8 mouse cellular contexts compared by ENCODE assay signal in the genomic region with DNA sequence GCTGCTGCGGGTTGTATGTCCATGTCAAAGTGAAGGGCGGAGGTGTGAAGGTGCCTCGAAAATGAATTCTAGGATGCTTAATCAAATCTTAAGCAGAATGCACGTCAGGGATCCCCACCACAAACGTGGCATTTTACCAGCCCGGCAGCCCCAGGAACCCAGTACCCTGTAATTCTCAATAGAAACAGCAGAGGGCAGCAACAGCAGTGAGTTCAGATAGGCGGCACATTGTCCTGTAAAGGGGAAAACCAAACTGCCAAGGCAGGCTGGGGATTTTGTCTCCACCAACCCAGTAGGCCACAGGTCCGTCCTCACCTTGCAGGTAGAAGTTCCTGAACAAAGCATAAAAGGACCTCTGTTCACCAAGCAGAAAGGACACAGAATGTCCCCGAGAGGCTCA. TPM values are rescaled to one million over a fixed set of nuclear protein-coding genes. Genes with fewer than 3 reads are reported as not detected.
DNase-seq lines count a peak whose midpoint lies in the region; ATAC-seq and TF ChIP-seq lines count a peak whose summit lies in the region.

No protein-coding gene starts in this region.

- intact Hi-C loops in gastrocnemius, postnatal 14 days (cut with DNase I; ENCODE audit: low total_unique reads), result no loop called here

- WGBS in midbrain, embryonic 11.5 days, result 20% methylated on average over 9 of the region's 9 CpGs
- WGBS in midbrain, embryonic 13.5 days, result 14% methylated on average over 9 of the region's 9 CpGs
- WGBS in kidney, embryonic 15.5 days, result 14% methylated on average over 9 of the region's 9 CpGs
- 13% methylated on average over 9 of the region's 9 CpGs for WGBS in liver, embryonic 11.5 days
- 19% methylated on average over 9 of the region's 9 CpGs for WGBS in olfactory bulb, adult 2 months

- H3K36me3 ChIP-seq in midbrain, embryonic 11.5 days (ENCODE audit: control insufficient read depth, insufficient read depth, low read length), result no peaks in the 10 kb centered on the region
- peaks cover 7% of the 10 kb centered on the region; the same call in 1 of the 2 replicates for H3K36me3 ChIP-seq in midbrain, embryonic 13.5 days
- peaks cover 7% of the 10 kb centered on the region for H3K36me3 ChIP-seq in kidney, embryonic 15.5 days
- H3K36me3 ChIP-seq in liver, embryonic 11.5 days (ENCODE audit: control insufficient read depth, insufficient read depth, low read length), result no peaks in the 10 kb centered on the region

- H3K9ac ChIP-seq in midbrain, embryonic 11.5 days (ENCODE audit: low read length), result no peak overlapping the region
- no peak overlapping the region for H3K9ac ChIP-seq in midbrain, embryonic 13.5 days (replicated peaks)
- H3K9ac ChIP-seq in kidney, embryonic 15.5 days, result no peak overlapping the region
- no peak overlapping the region for H3K9ac ChIP-seq in liver, embryonic 11.5 days (ENCODE audit: low read depth, low read length)

- H3K27me3 ChIP-seq in midbrain, embryonic 11.5 days (ENCODE audit: control insufficient read depth, insufficient read depth, low read length), result no peaks in the 10 kb centered on the region; the same call in 1 of the 2 replicates
- H3K27me3 ChIP-seq in midbrain, embryonic 13.5 days, result 0 out of 2 replicates have a peak, but pooled peaks cover 4% of the 10 kb centered on the region
- H3K27me3 ChIP-seq in kidney, embryonic 15.5 days, result no peaks in the 10 kb centered on the region
- H3K27me3 ChIP-seq in liver, embryonic 11.5 days (replicated peaks; ENCODE audit: control insufficient read depth, insufficient read depth, low read length), result no peaks in the 10 kb centered on the region

- H3K4me2 ChIP-seq in midbrain, embryonic 11.5 days, result no peak overlapping the region
- no peak overlapping the region for H3K4me2 ChIP-seq in midbrain, embryonic 13.5 days (replicated peaks)
- peak overlapping the region; percentile 30; the same call in 1 of the 2 replicates for H3K4me2 ChIP-seq in kidney, embryonic 15.5 days
- peak overlapping the region; percentile 31; the same call in 1 of the 2 replicates for H3K4me2 ChIP-seq in liver, embryonic 11.5 days

- H3K4me1 ChIP-seq in midbrain, embryonic 11.5 days (ENCODE audit: control insufficient read depth, insufficient read depth, low read length), result 0 out of 2 replicates have a peak, but pooled peaks cover 3% of the 10 kb centered on the region
- peaks cover 11% of the 10 kb centered on the region for H3K4me1 ChIP-seq in midbrain, embryonic 13.5 days (replicated peaks)
- H3K4me1 ChIP-seq in kidney, embryonic 15.5 days, result peaks cover 15% of the 10 kb centered on the region
- peaks cover 7% of the 10 kb centered on the region; the same call in 1 of the 2 replicates for H3K4me1 ChIP-seq in liver, embryonic 11.5 days (replicated peaks; ENCODE audit: control insufficient read depth, insufficient read depth, low read length)
- no peaks in the 10 kb centered on the region for H3K4me1 ChIP-seq in olfactory bulb, adult 2 months (ENCODE audit: control insufficient read depth, insufficient read depth, low read length)

- no peaks in the 10 kb centered on the region for H3K9me3 ChIP-seq in midbrain, embryonic 11.5 days (ENCODE audit: control insufficient read depth, low read length)
- no peaks in the 10 kb centered on the region for H3K9me3 ChIP-seq in midbrain, embryonic 13.5 days
- no peaks in the 10 kb centered on the region for H3K9me3 ChIP-seq in kidney, embryonic 15.5 days (replicated peaks)
- no peaks in the 10 kb centered on the region for H3K9me3 ChIP-seq in liver, embryonic 11.5 days (ENCODE audit: control insufficient read depth, low read length)

- TF ChIP-seq CTCF in olfactory bulb, adult 2 months (IDR thresholded peaks at IDR 0.05; ENCODE audit: insufficient read depth, low read depth, low read length), result peak; percentile 62

- no peak for TF ChIP-seq POLR2A in olfactory bulb, adult 2 months (IDR thresholded peaks at IDR 0.05; ENCODE audit: insufficient read depth, low read depth, low read length)

- ATAC-seq in midbrain, embryonic 11.5 days (ENCODE audit: low FRiP score), result no peak
- no peak for ATAC-seq in midbrain, embryonic 13.5 days
- no peak for ATAC-seq in kidney, embryonic 15.5 days (replicated peaks; ENCODE audit: low FRiP score)
- no peak for ATAC-seq in liver, embryonic 11.5 days (replicated peaks; ENCODE audit: low FRiP score)

- no peak overlapping the region for H3K27ac ChIP-seq in midbrain, embryonic 11.5 days (ENCODE audit: low read depth, low read length)
- no peak overlapping the region for H3K27ac ChIP-seq in midbrain, embryonic 13.5 days
- no peak overlapping the region for H3K27ac ChIP-seq in kidney, embryonic 15.5 days
- no peak overlapping the region for H3K27ac ChIP-seq in liver, embryonic 11.5 days (ENCODE audit: low read depth, low read length)
- H3K27ac ChIP-seq in olfactory bulb, adult 2 months (ENCODE audit: insufficient read depth, low read depth, low read length), result no peak overlapping the region

- no peak overlapping the region for H3K4me3 ChIP-seq in midbrain, embryonic 11.5 days (ENCODE audit: low read depth, low read length)
- H3K4me3 ChIP-seq in midbrain, embryonic 13.5 days (replicated peaks), result no peak overlapping the region
- no peak overlapping the region for H3K4me3 ChIP-seq in kidney, embryonic 15.5 days (replicated peaks)
- H3K4me3 ChIP-seq in liver, embryonic 11.5 days (ENCODE audit: low read depth, low read length), result no peak overlapping the region
- H3K4me3 ChIP-seq in olfactory bulb, adult 2 months (ENCODE audit: insufficient read depth, low read depth, low read length), result no peak overlapping the region

- peak; percentile 97 for DNase-seq in midbrain, embryonic 11.5 days (ENCODE audit: low spot score, missing footprints)
- peak; percentile 87 for DNase-seq in cerebellum, adult 8-10 months
- peak; percentile 61 for DNase-seq in gastrocnemius, postnatal 14 days
- DNase-seq in liver, embryonic 11.5 days (ENCODE audit: low spot score), result peak; percentile 72
- peak; percentile 39 to 62 for DNase-seq in thymus, adult 18-20 months

RNA-seq across cellular contexts. Expression of gene Tbc1d7, which starts 2.0 kb away (rescaled TPM):
- polyA plus RNA-seq in midbrain, embryonic 11.5 days (2014; fragmentation: Nextera tagmentation; extraction: Ambion mirVana), result 70.2 and 71.5 TPM in 2 replicates
- polyA plus RNA-seq in midbrain, embryonic 13.5 days (2015; fragmentation: Nextera tagmentation; extraction: Ambion mirVana), result 87.6 and 101 TPM in 2 replicates
- total RNA-seq in gastrocnemius, postnatal 14 days (2021), result 10 to 100 TPM; 22.6 to 26.3 TPM
- 51.6 and 54.7 TPM in 2 replicates for polyA plus RNA-seq in kidney, embryonic 15.5 days (2015; fragmentation: Nextera tagmentation; extraction: Ambion mirVana)
- 28.9 and 34.8 TPM in 2 replicates for polyA plus RNA-seq in liver, embryonic 11.5 days (2014; fragmentation: Nextera tagmentation; extraction: Ambion mirVana)
- not detected in 2 replicates for polyA plus RNA-seq in olfactory bulb, adult 2 months (2012; ENCODE audit: insufficient read depth, insufficient read length, low replicate concordance, missing spikeins)

Comparison
In these comparisons a context has a peak if more than half of its experiments do, and no peak if none do; other contexts are left out.
1. H3K4me2 ChIP-seq: peak in kidney, embryonic 15.5 days (single experiment) and liver, embryonic 11.5 days (single experiment); none in midbrain, embryonic 11.5 days (single experiment) and midbrain, embryonic 13.5 days (single experiment).
2. RNA of gene Tbc1d7, which starts 2.0 kb away (polyA plus RNA-seq): 87.6 to 101 TPM in midbrain, embryonic 13.5 days, 70.2 to 71.5 TPM in midbrain, embryonic 11.5 days, 51.6 to 54.7 TPM in kidney, embryonic 15.5 days and 28.9 to 34.8 TPM in liver, embryonic 11.5 days; not detected in olfactory bulb, adult 2 months; every median in the first group is over 10 times any median in the second.
3. Peak in every context shown above with its lines, with median percentiles within 50 percentile points of each other: DNase-seq.